Mouse (Mus musculus) limb, embryonic 10.5 days (tissue): ENCODE results near the gene Grhpr. TPM values are rescaled to one million over a fixed set of nuclear protein-coding genes. Genes with fewer than 3 reads are reported as not detected.
A peak's percentile ranks its signal among the peaks of the same experiment; 100 is the strongest.

Experiments used
- DNase-seq: peaks from one replicate; pipeline ENCODE4 v3.0.0-alpha.2; 2017; ENCODE audit warnings: low spot score
- H3K27ac ChIP-seq: fragments of 300-500 bp; sonication (generic); 2 replicates; pipeline ENCODE4 v1.5.1; 2016; ENCODE audit warnings: mild to moderate bottlenecking
- H3K27me3 ChIP-seq: fragments of 300-500 bp; sonication (generic); 2 replicates; pipeline ENCODE4 v1.6.1; 2016; ENCODE audit warnings: low read depth, mild to moderate bottlenecking; ENCODE audit not compliant: poor library complexity, severe bottlenecking
- H3K36me3 ChIP-seq: fragments of 300-500 bp; sonication (generic); 2 replicates; pipeline ENCODE4 v1.6.1; 2016; ENCODE audit warnings: mild to moderate bottlenecking, moderate library complexity
- H3K4me1 ChIP-seq: fragments of 300-500 bp; sonication (generic); 2 replicates; pipeline ENCODE4 v1.6.1; 2016
- H3K4me3 ChIP-seq: fragments of 300-500 bp; sonication (generic); 2 replicates; pipeline ENCODE4 v1.5.1; 2016; ENCODE audit warnings: mild to moderate bottlenecking, moderate library complexity
- H3K9me3 ChIP-seq: fragments of 300-500 bp; sonication (generic); replicated peaks from 2 replicates; pipeline ENCODE4 v1.6.1; 2016; ENCODE audit warnings: mild to moderate bottlenecking
- WGBS: fragments of 180-500 bp; shearing (Covaris S2); methylation state at CpG from one replicate; pipeline ENCODE4 v1.1.7; 2016; 5-methylcytosine and 5-hydroxymethylcytosine counted together
- polyA plus RNA-seq: library from polyadenylated mRNA; unstranded; fragments of >200 nt; fragmentation: Nextera tagmentation; extraction: Ambion mirVana; gene quantifications from 2 replicates; pipeline ENCODE4 v1.2.1, GENCODE M21; 2016

The Grhpr gene
- polyA plus RNA-seq, 1 experiment from 2014 or later: 80.9 TPM

GRCm38 (mm10) chr4:44958776-44959175 lies 22.4 kb upstream of the Grhpr start:
- 88% methylated on average over 9 of the region's 9 CpGs for WGBS
- DNase-seq: no peak
- Histone ChIP-seq H3K36me3 (no peaks in the 10 kb centered on the region), H3K9me3 (no peaks in the 10 kb centered on the region), H3K4me1 (no peaks in the 10 kb centered on the region), H3K4me3 (no peak overlapping the region), H3K27ac (no peak overlapping the region), H3K27me3 (no peaks in the 10 kb centered on the region)

GRCm38 (mm10) chr4:44959220-44959619 lies 22.0 kb upstream of the Grhpr start:
- no peaks in the 10 kb centered on the region for H3K4me1 ChIP-seq
- H3K9me3 ChIP-seq: no peaks in the 10 kb centered on the region
- H3K36me3 ChIP-seq: no peaks in the 10 kb centered on the region
- H3K27ac ChIP-seq: no peak overlapping the region
- H3K4me3 ChIP-seq: no peak overlapping the region
- no peaks in the 10 kb centered on the region for H3K27me3 ChIP-seq
- 94% methylated on average over 13 of the region's 13 CpGs for WGBS
- no peak for DNase-seq

GRCm38 (mm10) chr4:44963156-44963555 lies 18.0 kb upstream of the Grhpr start:
- no peaks in the 10 kb centered on the region for H3K27me3 ChIP-seq
- WGBS: 85% methylated on average over 11 of the region's 11 CpGs
- no peak overlapping the region for H3K4me3 ChIP-seq
- H3K9me3 ChIP-seq: no peaks in the 10 kb centered on the region
- no peak overlapping the region for H3K27ac ChIP-seq
- no peaks in the 10 kb centered on the region for H3K36me3 ChIP-seq
- no peaks in the 10 kb centered on the region for H3K4me1 ChIP-seq
- no peak for DNase-seq

- H3K4me3 ChIP-seq: no peak overlapping the region
- no peak for DNase-seq
- 87% methylated on average over 2 of the region's 2 CpGs for WGBS
Observed at GRCm38 (mm10) chr4:44965175-44965574, 16.0 kb upstream of the Grhpr start.

GRCm38 (mm10) chr4:44965736-44966135 lies 15.5 kb upstream of the Grhpr start:
- no peaks in the 10 kb centered on the region for H3K4me1 ChIP-seq
- H3K9me3 ChIP-seq: no peaks in the 10 kb centered on the region
- no peak for DNase-seq
- 80% methylated on average over 3 of the region's 3 CpGs for WGBS
- H3K27ac ChIP-seq: no peak overlapping the region
- no peak overlapping the region for H3K4me3 ChIP-seq
- no peaks in the 10 kb centered on the region for H3K36me3 ChIP-seq
- no peaks in the 10 kb centered on the region for H3K27me3 ChIP-seq

More at GRCm38 (mm10) chr4:44965175-44965574, 16.0 kb upstream of the Grhpr start:
- H3K27ac ChIP-seq: no peak overlapping the region
- no peaks in the 10 kb centered on the region for H3K4me1 ChIP-seq
- H3K27me3 ChIP-seq: no peaks in the 10 kb centered on the region
- H3K36me3 ChIP-seq: no peaks in the 10 kb centered on the region
- no peaks in the 10 kb centered on the region for H3K9me3 ChIP-seq

- DNase-seq: no peak
- no peaks in the 10 kb centered on the region for H3K9me3 ChIP-seq
- no peaks in the 10 kb centered on the region for H3K36me3 ChIP-seq
- no peaks in the 10 kb centered on the region for H3K4me1 ChIP-seq
- H3K27ac ChIP-seq: no peak overlapping the region
- no peaks in the 10 kb centered on the region for H3K27me3 ChIP-seq
- no peak overlapping the region for H3K4me3 ChIP-seq
- 86% methylated on average over 8 of the region's 8 CpGs for WGBS
Observed at GRCm38 (mm10) chr4:44967402-44967801, 13.8 kb upstream of the Grhpr start.

- no peak overlapping the region for H3K4me3 ChIP-seq
- no peaks in the 10 kb centered on the region for H3K9me3 ChIP-seq
- DNase-seq: no peak
- H3K27me3 ChIP-seq: no peaks in the 10 kb centered on the region
- no peak overlapping the region for H3K27ac ChIP-seq
- H3K36me3 ChIP-seq: no peaks in the 10 kb centered on the region
- 93% methylated on average over 7 of the region's 7 CpGs for WGBS
- peaks cover 8% of the 10 kb centered on the region for H3K4me1 ChIP-seq
Observed at GRCm38 (mm10) chr4:44970056-44970455, 11.1 kb upstream of the Grhpr start.

GRCm38 (mm10) chr4:44970612-44971110 lies 10.5 kb upstream of the Grhpr start:
- H3K4me3 ChIP-seq: no peak overlapping the region
- 24% methylated on average over 10 of the region's 10 CpGs for WGBS
- H3K4me1 ChIP-seq: peaks cover 8% of the 10 kb centered on the region
- H3K36me3 ChIP-seq: no peaks in the 10 kb centered on the region
- no peaks in the 10 kb centered on the region for H3K27me3 ChIP-seq
- H3K27ac ChIP-seq: no peak overlapping the region
- no peaks in the 10 kb centered on the region for H3K9me3 ChIP-seq
- peak; percentile 78 for DNase-seq

- Histone ChIP-seq H3K9me3 (no peaks in the 10 kb centered on the region), H3K4me3 (peak overlapping the region; percentile 27; the same call in 1 of the 2 replicates), H3K4me1 (peaks cover 8% of the 10 kb centered on the region), H3K36me3 (no peaks in the 10 kb centered on the region), H3K27me3 (no peaks in the 10 kb centered on the region), H3K27ac (no peak overlapping the region)
- 14% methylated on average over 9 of the region's 9 CpGs for WGBS
- peak; percentile 86 for DNase-seq
Observed at GRCm38 (mm10) chr4:44973450-44973849, 7.7 kb upstream of the Grhpr start.

- WGBS: 53% methylated on average over 14 of the region's 14 CpGs
- no peak overlapping the region for H3K27ac ChIP-seq
- H3K4me3 ChIP-seq: peak overlapping the region; percentile 27; the same call in 1 of the 2 replicates
Observed at GRCm38 (mm10) chr4:44973871-44974270, 7.3 kb upstream of the Grhpr start.

GRCm38 (mm10) chr4:44974331-44974730 lies 6.9 kb upstream of the Grhpr start:
- Histone ChIP-seq H3K4me1 (peaks cover 8% of the 10 kb centered on the region), H3K4me3 (no peak overlapping the region), H3K27ac (no peak overlapping the region), H3K36me3 (no peaks in the 10 kb centered on the region), H3K27me3 (no peaks in the 10 kb centered on the region), H3K9me3 (no peaks in the 10 kb centered on the region)
- WGBS: 83% methylated on average over 8 of the region's 8 CpGs
- DNase-seq: no peak

More at GRCm38 (mm10) chr4:44973871-44974270, 7.3 kb upstream of the Grhpr start:
- no peak for DNase-seq
- peaks cover 8% of the 10 kb centered on the region for H3K4me1 ChIP-seq
- H3K36me3 ChIP-seq: no peaks in the 10 kb centered on the region
- no peaks in the 10 kb centered on the region for H3K9me3 ChIP-seq
- H3K27me3 ChIP-seq: no peaks in the 10 kb centered on the region

GRCm38 (mm10) chr4:44976026-44976615 lies 5.1 kb upstream of the Grhpr start:
- H3K27me3 ChIP-seq: no peaks in the 10 kb centered on the region
- H3K4me1 ChIP-seq: peaks cover 19% of the 10 kb centered on the region
- DNase-seq: no peak
- H3K9me3 ChIP-seq: no peaks in the 10 kb centered on the region
- WGBS: 81% methylated on average over 6 of the region's 6 CpGs
- H3K36me3 ChIP-seq: no peaks in the 10 kb centered on the region
- no peak overlapping the region for H3K4me3 ChIP-seq
- no peak overlapping the region for H3K27ac ChIP-seq

GRCm38 (mm10) chr4:44976921-44977710 lies 4.1 kb upstream of the Grhpr start:
- Histone ChIP-seq H3K27ac (no peak overlapping the region), H3K4me1 (peaks cover 28% of the 10 kb centered on the region), H3K9me3 (no peaks in the 10 kb centered on the region), H3K36me3 (no peaks in the 10 kb centered on the region), H3K27me3 (no peaks in the 10 kb centered on the region), H3K4me3 (no peak overlapping the region)
- no peak for DNase-seq
- WGBS: 87% methylated on average over 10 of the region's 10 CpGs
